Mouse (Mus musculus) cerebellum, adult (tissue): ENCODE results near the gene Mxra7.

Experiments
- ATAC-seq: cut with Nextera tagmentation; 2 replicates; pipeline ENCODE4 v1.9.2; 2017; ENCODE audit warnings: mild to moderate bottlenecking, moderate library complexity, mixed read lengths; ENCODE audit not compliant: insufficient number of reproducible peaks, low FRiP score, low TSS enrichment

The Mxra7 gene

DNA sequence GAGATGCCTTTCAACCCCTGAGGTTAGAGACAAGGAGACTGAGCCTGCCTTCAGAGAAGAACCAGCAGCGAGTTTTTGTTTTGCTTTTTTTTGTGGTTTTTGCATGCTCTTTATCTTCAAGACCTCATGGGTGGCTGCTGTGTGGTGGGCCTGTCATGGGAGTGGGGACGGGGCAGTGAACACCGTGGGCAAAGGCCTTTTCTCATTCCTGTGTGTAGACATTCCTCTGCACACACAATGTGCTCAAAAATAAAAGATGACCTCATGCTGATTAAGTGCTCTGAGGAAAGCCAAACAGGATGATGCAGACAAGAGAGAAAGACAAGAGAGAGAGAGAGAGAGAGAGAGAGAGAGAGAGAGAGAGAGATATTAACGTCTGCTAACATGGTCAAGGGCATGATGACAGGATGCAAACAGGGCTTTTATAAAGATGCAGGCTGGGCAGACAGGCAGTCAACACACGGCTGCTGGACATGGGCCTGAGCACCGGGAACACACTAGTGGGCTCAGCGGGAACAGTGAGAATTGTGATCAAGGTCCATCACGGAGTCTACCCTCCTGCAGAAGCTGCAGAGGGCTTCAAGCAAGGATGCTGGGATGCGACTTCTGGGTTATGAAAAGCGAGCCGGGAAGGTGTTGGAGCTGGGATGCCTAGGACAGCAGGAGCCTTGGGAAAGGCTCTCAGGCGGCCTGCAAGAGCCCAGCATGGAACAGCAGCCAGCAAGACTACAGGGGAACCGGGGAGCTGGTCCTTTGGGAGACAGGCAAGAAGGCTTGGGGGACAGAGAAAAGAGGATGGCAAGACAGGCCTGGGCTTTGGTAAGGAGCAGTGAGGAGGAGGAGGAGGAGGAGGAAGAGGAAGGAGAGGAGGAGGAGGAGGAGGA, 6.5 kb downstream of the Mxra7 start:
- ATAC-seq: no peak

DNA sequence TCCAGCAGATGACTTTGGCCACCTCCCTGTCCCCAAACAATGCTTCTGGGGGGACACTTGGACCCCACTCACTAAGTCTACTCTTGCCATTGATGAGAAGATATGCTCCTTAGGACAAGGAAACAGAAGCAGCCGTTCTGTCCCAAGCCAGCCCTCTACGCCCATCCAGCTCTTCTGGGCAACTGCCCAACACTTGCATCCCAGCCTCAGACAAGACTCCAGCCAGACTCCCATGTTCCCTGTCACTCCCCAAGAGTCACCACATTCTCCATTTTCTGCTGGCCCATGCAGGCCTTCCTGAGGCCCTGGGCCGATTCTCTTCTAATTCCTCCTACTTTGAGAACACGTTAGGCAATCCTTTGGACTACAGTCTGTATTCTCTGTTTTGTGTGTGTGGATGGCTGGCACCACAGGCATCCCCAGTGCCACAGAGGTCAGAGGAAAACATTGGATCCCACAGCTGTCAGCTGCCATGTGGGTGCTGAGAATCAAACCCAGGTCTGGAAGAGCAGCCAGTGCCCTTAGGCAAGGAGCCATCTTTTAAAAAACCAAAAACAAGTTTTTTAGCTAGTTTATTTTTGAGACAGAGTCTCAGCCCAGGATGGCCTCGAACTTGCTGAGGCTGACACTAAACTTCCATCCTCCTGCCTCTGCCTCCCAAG, 7.8 kb downstream of the Mxra7 start:
- no peak for ATAC-seq

DNA sequence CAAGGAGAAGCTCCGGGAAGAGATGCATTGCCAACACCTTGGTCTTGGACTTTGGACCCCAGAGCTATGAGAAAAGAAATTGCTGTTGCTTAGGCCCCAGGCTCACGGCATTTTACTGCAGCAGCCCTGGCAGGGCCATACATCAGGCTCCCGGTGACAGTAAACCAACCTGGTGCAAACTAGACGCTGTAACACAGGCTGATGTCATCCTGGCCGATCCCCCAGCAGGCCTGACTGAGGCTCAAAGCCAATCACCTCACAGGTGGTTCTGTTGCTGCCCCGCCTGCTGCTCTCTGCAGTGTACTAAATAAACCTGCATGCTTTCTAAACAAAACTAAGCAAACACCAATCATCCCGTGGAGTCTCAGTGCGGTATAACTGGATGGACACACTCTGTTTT, 9.1 kb downstream of the Mxra7 start:
- no peak for ATAC-seq

DNA sequence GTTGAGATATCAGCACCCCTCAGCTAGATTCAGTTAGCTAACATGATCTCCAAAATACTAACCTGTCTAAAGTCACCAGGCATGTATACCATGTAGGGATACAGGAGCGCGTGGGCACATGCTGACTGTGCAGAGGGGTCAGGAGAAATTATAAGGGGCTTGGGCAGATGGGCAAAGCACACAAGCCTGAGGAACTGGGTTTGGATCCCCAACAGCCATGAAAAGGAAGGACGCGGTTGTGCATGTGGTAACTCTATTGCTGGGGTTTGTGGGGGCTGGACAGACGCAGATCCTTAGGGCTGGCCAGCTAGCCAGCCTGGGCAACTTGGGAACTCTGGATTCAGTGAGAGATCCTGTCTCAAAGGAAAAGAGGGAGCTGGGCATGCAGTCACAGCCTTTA, 10.3 kb downstream of the Mxra7 start:
- no peak for ATAC-seq

DNA sequence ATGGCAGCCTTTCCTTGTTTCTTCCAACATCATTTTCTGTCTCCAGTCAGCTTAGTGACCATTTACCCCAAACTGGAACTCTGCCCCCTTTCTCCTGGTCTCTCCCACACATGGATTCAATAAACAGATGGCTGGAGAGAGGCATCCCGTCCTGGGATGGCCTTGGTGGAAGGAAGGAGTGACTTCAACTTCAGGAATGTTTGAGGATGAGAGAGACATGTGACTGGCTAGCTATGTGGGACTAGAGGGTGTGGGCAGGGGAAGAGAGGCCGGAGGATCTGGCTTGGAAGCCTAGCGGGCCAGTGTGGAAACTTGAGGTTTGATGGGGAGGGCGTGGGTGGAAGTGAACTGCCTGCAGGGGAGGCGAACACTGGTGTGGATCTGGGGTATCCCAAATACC, 11.1 kb downstream of the Mxra7 start:
- no peak for ATAC-seq

DNA sequence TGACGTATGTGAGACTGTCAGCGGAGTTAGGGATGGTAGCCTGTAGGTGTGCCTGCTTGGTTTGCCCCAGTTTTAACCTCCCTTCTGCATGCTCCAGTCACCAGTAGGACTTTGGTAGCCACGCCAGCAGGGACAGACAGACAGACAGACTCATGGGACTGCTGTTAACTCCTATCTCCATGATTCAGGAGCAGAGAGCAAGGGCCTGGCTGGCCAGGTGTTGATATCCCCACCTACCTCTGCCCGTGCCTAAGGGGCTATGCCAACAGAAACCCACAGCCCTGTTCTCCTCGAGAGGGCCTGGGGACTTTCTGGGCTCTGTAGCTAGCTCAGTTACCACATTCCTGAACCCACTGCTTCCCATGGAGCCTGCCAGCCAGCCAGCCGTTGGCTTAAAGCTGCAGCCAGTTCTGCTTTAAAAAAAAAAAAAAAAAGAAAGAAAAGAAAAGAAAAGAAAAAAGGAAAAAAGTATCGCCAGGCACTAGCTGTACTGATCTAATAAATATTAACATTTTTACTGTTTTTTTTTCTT, 12.9 kb downstream of the Mxra7 start:
- ATAC-seq: no peak

DNA sequence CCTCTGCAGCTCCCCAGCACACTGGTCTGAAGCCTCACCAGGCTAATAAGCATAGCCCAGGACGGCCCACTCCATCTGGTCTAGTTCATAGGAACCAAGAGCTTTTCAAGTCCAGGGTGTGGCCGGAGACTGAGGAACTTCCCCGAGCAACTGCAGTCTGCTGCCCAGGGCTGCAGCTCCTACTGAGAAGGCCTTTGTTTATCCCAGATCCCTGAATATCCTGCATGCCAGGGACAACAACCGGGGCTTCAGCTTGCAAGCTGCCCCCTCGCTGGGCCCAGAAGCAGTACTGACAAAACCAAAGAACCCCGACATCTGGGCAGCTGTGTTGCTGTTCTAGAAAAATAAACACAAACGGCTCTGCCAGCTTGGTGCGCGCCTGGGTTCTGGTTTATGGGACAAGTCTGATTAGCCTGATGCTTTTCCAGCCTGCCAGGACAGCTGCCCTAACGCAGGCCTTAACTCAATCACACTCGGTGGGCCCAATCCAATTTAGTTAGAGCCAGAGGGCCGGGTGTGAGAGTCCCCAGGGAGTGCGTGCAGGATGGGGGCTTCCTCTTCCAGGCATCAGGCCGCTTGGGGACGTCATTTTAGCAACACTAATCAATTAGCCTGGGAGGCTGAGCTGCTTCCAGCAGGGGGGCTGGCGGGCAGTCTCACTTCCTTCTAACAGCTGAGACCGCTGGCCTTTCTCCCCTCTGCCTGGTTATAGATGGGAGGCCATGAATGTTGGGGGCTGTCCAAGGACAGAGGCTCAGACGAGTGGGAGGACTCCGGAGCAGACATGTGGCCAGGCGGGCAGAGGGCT, 13.6 kb downstream of the Mxra7 start:
- no peak for ATAC-seq

DNA sequence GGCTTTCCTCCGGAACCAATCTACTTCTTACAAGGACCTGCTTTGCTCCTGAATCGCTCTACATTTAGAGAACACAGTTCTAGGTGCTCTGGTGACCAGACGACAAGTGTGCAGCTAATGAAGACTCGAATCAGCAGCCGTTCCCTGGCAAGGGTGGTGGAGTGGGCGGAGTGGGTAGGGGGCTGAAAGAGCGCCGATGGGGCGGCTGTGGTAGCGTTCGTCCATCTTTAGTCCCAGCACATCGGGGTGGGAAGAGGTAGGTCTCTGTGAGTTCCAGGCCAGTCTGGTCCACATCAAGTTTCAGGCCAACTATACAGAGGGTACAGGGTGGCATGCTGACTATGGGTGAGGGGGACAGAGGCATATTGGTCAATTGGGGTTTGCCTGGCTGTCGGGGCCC, 14.2 kb downstream of the Mxra7 start:
- no peak for ATAC-seq

DNA sequence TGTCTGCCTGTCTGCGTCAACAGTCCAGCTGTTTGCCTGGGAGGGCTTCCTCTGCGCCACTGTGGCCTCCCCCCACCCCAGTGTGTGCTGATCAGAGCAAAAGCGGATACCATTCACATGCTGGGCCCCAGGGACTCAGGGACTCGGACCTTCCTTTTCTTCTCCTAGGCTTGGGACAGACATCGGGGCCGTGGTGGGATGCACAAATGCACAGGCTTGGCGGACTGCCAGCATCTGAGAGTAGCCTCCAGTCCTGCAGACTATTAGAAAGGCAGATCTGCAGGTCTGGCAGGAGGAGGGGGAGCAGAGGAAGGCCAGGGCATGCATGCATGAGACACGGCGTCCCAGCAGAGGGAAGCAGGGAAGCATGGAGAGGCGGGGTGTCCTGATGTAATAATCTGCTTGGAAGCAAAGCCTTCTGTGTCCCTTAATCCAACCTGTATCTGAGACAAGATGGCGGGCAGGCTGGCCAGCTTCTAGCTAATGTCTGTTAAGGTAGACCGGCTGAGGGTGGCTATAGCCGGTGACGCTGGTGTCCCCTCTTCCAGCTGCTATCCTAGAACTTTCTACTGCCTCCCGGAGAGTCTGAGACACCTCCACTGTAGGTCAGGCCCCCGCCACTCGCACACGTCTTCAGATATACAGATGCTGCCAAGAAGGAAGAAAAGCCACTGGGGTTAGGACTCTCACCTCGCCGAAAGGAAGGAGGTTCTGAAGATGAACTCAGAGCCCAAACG, 14.9 kb downstream of the Mxra7 start:
- no peak for ATAC-seq

DNA sequence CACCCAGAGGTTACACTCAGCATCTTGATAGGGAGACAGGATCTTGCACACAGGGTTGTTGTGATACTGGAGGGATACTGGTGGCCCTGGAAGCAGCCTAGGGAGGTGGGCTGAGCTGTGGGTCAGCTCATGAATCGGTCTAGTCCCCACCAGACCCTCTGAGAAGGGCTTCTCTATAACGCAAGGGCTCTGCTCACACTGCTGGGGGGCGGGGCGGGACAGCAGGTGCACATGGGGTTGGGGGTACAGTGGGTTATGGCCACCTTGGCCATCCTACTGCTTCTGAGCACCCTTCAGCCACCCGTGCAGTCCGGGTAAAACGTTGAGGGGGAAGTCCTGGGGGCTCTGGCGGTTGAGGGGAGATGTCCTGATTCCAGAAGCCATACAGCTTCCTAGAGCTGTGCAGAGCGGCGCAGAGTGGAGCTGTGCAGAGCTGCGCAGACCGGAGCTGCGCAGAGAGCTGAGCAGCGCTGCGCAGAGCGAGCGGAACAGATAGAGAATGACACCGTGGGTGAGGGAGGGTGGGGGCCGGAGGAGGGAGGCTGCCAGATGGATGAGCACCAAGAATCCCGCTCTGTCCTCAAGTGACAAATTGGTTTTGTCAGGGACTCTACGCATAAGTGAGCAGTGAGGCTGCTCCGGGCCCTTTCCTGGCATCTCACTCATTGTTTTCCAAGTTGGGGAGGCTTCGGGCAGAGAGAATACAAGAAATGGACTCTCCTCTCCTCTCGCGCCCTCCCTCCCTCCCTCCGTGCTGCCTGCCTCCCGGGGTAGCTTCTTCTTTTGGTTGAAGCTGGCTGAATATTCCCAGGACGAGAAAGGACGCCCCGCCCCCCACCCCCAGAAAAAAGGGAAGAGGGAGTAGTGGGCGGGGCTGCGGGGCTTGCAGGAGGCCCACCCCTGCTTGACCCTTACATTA, 16.6 kb downstream of the Mxra7 start:
- ATAC-seq: peak; percentile 87

DNA sequence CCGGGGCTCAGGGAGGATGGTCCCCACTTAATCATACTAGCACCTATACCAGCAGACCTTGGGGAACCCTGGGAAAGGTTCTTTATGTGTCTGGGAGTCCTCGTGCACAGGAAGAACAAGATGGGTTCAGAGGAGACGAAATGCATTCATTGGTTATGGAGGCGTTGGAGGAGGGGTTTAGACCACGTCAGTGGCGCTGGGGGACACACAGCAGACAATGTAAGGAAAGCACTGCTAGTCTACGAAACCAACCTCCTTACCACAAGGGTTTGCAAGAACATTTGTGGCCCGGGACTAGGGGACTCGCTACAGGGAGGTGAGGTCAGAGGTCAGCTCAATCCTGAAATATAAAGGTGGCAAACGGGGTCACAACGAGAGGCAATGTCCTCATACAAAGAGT, 17.3 kb downstream of the Mxra7 start:
- ATAC-seq: no peak

DNA sequence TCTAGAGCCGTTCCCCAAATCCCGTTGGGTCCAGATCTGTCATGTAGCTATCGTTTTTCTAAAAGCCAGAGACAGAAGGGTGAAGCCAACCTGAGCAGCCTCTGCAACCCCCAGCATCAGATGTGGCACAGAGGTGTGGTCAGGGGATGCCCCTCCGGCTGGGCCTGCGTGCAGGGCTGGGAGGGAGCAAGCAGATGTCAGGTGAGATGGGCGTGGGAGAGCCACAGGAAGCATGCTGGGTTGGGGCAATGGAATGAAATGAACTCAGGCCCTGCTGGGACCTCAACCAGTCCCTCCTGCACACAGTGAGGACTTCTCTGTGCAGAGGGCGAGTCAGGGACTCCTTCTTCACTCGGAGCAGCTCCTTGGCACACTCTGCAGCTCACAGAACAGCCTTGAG, 18.3 kb downstream of the Mxra7 start:
- no peak for ATAC-seq

DNA sequence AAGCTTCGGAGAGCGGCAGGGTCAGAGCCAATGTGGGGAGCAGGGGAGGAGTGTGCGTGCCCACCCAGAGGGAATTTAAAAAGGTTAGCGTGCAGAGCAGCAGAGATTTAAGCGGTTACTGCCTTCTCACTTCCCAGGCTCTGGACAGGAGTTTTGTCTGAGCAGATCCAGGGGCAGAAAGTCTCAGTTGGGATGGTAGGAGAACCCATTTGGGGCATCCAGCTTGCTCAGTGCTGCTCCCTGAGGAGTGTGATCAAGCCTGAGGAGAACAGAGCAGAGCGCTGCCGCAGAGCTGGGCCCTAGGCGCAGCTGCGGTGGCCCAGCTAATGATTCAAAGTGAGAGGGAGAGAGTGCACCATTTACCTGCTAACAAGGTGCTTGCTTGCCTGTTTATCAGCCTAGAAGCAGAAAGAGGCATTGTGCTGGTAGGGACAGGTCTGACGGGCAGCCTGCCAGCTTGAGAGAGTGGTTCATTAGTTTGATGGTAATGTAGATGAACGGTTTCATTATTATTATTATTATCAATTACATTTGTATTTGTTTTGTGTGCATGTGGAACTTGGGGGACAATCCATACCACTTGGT, 18.9 kb downstream of the Mxra7 start:
- no peak for ATAC-seq

DNA sequence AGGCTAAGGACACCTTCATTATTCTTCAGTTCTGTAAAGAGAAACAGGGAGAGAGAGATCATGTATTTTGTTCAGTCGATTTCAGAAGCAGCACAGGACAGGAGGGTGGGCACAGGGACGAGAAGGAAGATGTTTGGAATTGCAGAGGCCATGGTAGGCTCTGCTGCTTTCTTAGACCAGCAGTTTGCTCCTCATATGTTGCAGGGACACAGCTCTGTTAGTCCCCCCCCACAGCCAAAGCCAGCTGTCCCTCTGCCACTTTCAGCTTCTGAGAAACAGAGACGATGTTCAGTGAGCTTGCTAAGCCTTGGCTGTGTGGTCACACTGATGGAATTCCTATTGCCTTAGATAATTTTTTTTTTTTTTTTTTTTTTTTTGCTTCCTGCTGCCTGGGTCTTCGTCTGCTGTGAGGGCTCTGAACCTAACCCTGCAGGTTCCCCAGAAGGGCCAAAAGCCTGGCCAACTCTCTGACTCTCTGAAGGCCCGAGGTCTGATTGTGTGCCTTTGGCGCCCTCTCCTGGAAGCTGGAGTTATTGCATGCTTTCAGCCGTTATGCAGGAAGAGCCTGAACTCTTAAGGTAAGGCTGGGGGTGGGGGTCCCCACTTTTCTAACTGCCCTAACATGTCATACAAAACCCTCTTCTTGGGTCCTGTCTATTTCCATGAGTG, 19.8 kb downstream of the Mxra7 start:
- ATAC-seq: peak; percentile 57; the same call in 1 of the 2 replicates

DNA sequence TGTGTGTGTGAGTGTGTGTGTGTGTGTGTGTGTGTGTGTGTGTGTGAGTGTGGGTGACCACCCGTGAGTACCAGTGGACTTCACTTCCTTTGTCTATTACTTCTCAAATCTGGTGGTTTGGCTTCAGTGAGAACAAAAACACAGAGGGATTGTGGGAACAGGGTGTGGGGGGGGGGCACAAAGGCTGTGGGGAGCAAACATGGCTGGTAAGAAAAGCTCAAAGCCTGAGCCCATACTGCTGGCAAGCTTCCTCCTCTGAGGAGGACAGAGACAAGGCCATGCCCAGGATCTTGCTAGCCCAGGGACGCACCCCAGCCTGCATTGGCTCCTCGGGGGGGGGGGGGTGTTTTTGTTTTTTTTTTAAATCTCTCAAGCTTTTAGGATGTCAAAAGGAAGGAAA, 20.3 kb downstream of the Mxra7 start:
- no peak for ATAC-seq

DNA sequence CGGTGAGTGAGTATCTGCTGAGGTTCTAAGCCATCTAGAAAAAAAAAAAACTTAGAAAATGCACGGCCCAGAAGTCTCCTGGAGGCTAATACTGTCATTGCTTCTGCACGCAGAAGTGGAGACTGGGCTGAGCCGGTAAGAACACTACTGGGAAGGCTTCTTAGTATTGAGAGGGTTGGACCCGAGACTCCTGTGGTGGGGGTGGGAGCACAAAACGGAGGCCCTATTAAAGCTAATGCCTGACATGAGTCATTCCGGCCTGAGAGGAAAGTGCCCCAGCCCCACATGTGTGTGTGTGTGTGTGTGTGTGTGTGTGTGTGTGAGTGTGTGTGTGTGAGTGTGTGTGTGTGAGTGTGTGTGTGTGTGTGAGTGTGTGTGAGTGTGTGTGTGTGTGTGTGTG, 20.7 kb downstream of the Mxra7 start:
- ATAC-seq: no peak

DNA sequence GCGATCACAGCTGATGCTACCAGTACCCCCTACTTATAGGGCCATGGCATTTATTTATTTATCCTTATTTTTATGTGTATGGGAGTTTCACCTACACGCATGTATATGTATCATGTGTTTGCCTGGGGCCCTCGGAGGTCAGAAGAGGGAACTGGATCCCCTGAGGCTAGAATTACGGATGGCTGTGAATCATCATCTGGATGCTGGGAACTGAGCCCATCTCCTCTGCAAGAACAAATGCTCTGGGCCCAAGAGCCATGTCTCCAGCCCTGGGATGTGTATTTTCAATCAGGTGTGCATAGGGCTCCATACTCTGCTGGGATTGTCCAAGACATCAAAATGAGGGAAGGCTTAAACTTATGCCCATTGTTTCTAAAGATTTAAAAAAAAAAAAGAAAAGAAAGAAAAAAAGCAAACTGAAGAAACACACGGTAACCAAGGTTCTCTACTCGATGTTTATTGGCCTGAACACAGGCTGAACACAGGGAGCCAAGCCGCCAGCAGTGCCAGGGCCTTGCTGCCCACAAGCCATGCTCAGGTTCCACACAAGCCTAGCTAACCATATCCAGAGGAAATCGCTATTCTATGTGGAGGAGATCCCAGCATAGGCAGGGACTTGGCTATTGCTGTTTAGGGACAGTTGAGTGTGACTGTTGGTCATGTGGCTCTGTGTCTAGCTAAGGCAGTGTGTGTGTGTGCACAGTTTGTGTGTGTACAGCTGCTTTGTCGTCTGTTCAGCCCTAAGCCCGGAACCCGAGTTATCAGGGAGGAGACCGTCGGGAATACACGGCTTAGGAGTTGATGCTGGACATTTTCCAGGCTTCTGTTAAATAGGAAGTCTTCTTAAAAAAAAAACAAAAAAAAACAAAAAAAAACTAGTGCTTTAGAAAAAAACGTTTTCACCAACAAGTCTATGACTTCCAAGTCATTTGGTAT, 21.4 kb downstream of the Mxra7 start:
- no peak for ATAC-seq
